Mouse (Mus musculus) hindlimb bud, embryonic 11.5 days (tissue): ENCODE data around the gene Unk.
A peak's percentile ranks its signal among the peaks of the same experiment; 100 is the strongest.
"Not testable (repeated sequence)": the region's sequence is repeated elsewhere in the genome, so short reads cannot be mapped to it uniquely, and the experiment has no call there.

Experiments used
- DNase-seq: peaks from one replicate; pipeline ENCODE4 v3.0.0-alpha.2; 2012; ENCODE audit warnings: low read depth, low spot score; ENCODE audit errors: extremely low spot score

The Unk gene

DNA sequence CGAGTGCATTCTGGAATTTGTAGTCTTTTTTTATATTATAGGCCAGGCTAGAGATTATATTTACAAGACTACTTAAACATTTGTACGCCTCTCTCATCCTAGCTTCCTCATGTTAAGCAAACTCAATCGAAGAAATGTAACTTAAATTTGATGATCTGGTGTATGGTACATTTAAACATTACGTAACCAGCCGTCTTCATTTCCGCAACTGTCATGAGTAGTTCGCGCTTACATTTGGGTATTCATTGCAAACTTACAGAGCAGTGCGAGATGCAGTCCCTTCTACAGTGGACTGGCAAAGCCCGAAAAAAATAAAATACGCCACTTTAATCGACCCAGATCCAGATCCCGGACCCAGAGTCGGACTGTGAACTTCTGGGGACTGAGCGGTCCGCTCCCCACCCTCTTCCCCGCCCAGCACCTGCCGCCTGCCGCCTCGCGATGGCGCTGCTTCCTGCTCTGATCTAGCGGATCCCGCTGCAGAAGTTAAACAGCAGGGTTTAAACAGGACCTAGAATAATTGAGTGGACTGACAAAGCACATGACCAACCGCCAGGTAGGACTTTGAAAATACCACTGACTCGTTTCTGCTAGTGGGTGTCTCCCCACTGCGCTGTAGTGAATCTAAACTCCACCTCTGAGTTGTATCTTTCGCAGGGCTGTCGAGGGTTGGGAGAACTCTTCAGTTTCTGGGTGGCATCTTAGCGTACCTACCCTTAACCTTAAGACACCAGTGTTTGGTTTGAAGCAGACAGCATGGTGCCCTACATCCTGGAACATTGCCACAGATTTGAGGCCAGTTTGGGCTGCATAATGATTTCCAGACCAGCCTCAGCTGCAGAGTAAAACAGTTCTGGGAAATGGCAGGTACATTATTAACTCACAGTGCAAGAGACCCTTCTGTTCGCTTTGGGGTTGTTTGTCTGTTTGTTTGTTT lies 57.3 kb downstream of the Unk start:
- peak; percentile 66 for DNase-seq

DNA sequence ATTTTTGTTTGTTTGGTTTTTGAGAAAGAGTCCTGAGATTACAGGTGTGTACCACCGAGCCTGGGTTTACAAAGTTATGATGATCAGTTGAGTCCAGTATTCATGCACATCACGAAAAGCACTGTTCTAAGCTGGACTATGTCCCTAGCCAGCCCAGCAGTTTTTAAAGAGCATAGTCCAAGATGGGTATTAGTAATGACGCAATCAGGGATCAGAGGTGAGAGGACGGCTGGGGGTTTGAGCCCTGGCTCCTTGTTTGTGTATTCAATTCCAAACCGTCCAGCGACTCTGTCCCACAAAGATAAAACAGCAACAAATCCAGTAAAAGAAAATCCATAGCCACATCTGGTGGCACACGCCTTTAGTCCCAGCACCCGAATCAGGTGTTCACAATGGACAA lies 58.1 kb downstream of the Unk start:
- DNase-seq = no peak

DNA sequence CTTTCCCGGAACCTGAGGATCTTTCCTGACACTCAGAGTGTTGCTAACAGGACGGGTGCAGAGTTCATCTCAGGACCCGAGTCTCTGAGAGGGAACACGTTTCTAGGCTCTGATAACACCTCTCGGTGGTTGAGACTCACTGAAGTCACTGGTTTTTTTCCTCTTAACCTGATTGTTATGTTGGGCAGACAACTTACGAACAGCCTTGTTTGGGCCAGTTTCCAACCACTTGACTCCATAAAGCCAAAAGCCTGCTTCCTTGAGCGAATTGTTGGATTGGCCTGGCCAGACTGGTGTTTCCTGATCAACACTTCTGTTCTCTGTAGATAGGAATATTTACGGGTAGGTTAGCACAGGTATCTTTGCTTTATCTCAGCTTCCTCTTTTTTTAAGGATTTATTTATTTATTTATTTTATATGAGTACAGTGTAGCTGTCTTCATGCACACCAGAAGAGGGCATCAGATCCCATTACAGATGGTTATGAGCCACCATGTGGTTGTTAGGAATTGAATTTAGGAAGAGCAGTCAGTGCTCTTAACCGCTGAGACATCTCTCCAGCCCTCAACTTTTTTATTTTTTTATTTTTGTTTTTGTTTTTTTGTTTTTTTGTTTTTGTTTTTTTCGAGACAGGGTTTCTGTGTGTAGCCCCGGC lies 58.7 kb downstream of the Unk start:
- DNase-seq = no peak

- no peak for DNase-seq
Measured at GRCm38 (mm10) chr11:116089545-116089944, 59.4 kb downstream of the Unk start.

- no peak for DNase-seq
Measured at GRCm38 (mm10) chr11:116091591-116091990, 61.5 kb downstream of the Unk start.

- not testable (repeated sequence) for DNase-seq
Measured at GRCm38 (mm10) chr11:116092959-116093358, 62.8 kb downstream of the Unk start.

GRCm38 (mm10) chr11:116093771-116094565 lies 63.8 kb downstream of the Unk start:
- no peak for DNase-seq

- DNase-seq = no peak
Measured at GRCm38 (mm10) chr11:116095573-116095972, 65.5 kb downstream of the Unk start.

- no peak for DNase-seq
Measured at GRCm38 (mm10) chr11:116096213-116097108, 66.3 kb downstream of the Unk start.

- DNase-seq = no peak
Measured at GRCm38 (mm10) chr11:116098711-116099460, 68.8 kb downstream of the Unk start.

DNA sequence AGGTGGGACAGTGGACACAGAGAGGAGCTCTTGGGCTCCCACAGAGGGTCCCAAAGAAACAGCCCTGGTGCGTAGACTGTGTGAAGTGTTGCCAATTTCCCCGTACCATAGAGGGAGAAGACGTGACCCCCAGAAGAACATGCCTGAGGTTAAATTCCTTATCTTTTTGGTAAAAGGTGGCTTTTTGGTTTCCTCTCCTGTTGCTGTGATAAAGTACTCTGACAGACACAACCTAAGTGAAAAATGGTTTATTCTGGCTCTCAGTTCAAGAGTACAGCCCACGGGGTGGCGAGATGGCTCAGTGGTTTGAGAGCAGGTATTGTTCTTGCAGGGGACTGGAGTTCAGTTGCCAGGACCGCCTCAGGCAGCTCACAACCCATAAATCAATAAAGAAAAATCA lies 69.3 kb downstream of the Unk start:
- DNase-seq = no peak

- DNase-seq = no peak
Measured at GRCm38 (mm10) chr11:116100385-116100784, 70.3 kb downstream of the Unk start.

GRCm38 (mm10) chr11:116100839-116101238 lies 70.7 kb downstream of the Unk start:
- no peak for DNase-seq

DNA sequence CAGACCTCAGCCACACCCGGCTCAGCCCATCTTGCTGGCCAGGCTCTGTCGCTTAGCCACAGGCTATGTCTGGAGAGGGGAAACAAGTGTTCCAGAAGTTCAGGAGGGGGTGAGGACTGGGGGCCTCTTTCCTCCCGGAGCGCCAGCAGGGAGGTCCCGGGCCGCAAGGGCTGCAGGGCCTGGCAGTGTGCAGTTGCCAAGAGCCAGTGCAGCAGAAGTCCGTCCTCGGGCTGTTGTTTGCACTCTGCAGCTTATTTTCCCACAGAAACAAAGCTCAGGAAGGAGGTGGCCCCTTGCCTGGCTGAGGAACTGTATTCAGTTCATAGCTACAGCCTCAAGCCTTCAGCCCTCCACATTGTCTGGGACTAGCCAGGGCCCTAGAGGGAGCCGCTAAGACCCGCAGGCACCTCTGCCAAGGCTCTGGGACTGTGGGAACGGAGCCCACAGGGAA lies 71.8 kb downstream of the Unk start:
- no peak for DNase-seq

DNA sequence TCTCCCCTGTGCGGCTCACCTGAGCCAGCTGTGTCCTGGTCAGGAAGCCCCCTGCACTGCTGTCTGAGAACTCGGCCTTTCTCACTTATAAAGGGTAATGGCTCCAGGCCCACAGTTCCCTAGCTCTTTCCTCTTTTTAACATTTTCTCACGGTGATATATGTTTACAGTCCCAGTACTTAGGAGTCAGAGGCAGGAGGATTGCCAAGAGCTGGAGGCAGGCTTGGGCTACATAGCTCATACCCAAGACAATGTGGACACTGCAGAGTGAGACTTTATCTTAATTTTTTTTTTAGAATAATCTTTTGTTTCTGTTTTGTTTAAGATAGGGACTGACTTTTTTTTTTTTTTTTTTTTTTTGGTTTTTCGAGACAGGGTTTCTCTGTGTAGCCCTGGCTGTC lies 72.3 kb downstream of the Unk start:
- DNase-seq = no peak

DNA sequence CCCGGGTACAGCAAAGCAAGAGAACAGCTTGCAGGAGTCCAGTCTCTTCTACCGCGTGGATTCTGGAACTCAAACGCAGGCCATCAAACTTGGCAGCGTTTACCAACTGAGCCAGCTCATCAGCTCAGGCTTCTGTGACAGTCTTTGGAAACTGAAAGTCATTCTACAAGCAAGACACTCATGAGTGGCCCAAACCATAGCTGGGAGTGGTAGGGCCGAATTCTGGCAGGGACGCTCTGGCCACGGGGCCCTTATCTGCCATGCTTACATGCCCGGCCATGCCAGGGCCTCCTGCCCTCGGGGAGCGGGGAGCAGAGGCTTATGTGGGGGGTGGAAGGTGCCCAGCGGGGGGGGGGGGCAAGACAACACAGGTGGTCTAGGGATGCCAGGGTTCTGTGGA lies 73.5 kb downstream of the Unk start:
- no peak for DNase-seq

GRCm38 (mm10) chr11:116104006-116104646 lies 74.0 kb downstream of the Unk start:
- DNase-seq = no peak

DNA sequence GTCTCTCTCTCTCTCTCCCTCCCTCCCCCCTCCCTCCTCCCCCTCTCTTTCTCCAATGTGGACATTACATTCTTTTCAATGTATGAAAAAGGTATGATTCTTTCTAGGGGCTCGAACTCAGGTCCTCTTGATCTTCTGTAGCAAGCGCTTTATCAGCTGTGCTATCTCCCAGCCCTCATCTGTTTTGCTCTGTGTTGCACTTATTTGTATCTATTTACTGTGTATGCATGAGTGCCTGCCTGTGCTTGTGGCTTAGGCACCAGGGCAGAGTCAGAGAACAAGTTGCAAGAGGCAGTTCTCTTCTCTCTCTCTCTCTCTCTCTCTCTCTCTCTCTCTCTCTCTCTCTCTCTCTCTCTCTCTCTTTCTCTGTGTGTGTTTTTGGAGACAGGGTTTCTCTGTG lies 74.9 kb downstream of the Unk start:
- DNase-seq = no peak
